Mouse (Mus musculus): ENCODE data around the gene Trim65.

- TF ChIP-seq POLR2A (IDR thresholded peaks at IDR 0.05; ENCODE audit: low read depth, low read length): no peak
- TF ChIP-seq CTCF (conservative IDR thresholded peaks at IDR 0.05 in 1 of 2, IDR thresholded peaks at IDR 0.05 in 1 of 2; ENCODE audit: low read depth in 2 of 2, low read length in 2 of 2): no peak
- TF ChIP-seq EP300 (IDR thresholded peaks at IDR 0.05; ENCODE audit: low read length): no peak
- TF ChIP-seq NELFE (IDR thresholded peaks at IDR 0.05; ENCODE audit: low read depth, low read length): no peak
- TF ChIP-seq MAX (IDR thresholded peaks at IDR 0.05; ENCODE audit: low read length): no peak
- TF ChIP-seq E2F4 (IDR thresholded peaks at IDR 0.05; ENCODE audit: insufficient replicate concordance, low read depth, low read length): no peak
- no peak for TF ChIP-seq POLR2AphosphoS2 (IDR thresholded peaks at IDR 0.05; ENCODE audit: low read depth, low read length)
- TF ChIP-seq ZKSCAN1 (IDR thresholded peaks at IDR 0.05; ENCODE audit: borderline replicate concordance, low read depth, low read length): no peak
- TF ChIP-seq TBP (conservative IDR thresholded peaks at IDR 0.05; ENCODE audit: low read depth, low read length): no peak
- no peak for TF ChIP-seq MYC (IDR thresholded peaks at IDR 0.05; ENCODE audit: low read depth, low read length)
- peak; percentile 74; the same call in 1 of the 2 replicates for TF ChIP-seq MAFK (IDR thresholded peaks at IDR 0.05; ENCODE audit: insufficient replicate concordance, low read length)
- no peak for TF ChIP-seq GABPA (IDR thresholded peaks at IDR 0.05; ENCODE audit: insufficient replicate concordance, low read depth, low read length)
Measured at GRCm38 (mm10) chr11:116142211-116142991, 11.5 kb upstream of the Trim65 start.
